Mouse (Mus musculus): Measurements from ENCODE around the gene Spink4.

Gene Spink4

DNA sequence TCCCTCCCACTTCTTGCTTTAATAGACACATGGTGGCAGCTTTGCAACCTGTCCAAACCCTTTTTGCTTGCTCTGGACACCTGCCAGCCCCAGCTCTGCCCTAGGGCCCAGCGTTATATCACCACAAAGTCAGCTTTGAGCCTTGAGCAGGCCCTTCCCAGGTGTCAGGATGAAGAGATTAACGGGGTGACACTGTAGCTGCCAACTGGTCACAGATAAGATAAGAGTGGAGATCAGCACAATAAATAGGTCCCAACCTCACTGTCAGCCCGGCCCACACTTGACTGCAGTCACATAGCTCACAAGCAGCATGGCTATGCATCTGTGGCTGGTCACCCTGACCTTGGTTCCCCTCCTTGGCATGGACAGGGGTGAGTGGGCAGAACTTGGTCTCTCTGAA lies at the start of gene Spink4:
Gene Spink4, plus strand, starts transcription at position 268 of the 400 bp plus-strand sequence.
- no peak for DNase-seq (ENCODE audit: low read depth, low spot score)

DNA sequence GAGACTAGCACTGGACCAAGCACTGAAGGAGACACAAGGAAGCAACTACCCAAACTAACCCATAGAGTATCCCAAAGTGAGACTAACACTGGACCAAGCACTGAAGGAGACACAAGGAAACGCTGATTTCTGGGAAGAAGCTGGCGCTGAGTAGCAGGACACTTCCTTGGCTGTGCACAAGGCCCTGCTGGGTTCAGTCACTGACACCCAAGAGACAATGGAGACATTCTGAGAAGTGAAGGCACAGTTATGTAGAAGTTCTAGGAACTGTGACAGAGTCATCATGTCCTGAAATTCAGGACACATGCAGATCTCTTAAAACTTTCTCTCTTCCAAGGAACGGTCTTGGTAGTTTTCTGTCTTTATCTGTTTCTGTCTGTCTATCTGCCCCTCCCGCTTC lies 49.6 kb upstream of the Spink4 start:
- no peak for DNase-seq (ENCODE audit: low read depth, low spot score)

DNA sequence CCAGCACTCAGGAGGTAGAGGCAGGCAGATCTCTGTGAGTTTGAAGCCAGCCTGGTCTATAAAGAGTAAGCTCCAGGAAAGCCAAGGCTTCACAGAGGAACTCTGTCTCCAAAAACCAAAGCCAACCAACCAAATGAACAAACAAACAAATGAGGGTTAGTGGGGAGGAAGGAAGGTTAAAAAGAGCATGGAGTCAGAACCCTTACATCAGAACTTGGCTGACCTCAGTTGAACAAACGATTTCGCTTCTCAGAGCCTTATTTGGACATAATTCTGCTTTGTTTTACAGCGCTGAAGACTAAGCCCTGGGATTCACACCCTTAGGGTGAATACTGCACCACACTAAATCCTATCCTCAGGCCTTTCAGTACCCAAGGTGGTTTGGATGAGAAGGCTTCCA lies 47.7 kb upstream of the Spink4 start:
- no peak for DNase-seq (ENCODE audit: low read depth, low spot score)

DNA sequence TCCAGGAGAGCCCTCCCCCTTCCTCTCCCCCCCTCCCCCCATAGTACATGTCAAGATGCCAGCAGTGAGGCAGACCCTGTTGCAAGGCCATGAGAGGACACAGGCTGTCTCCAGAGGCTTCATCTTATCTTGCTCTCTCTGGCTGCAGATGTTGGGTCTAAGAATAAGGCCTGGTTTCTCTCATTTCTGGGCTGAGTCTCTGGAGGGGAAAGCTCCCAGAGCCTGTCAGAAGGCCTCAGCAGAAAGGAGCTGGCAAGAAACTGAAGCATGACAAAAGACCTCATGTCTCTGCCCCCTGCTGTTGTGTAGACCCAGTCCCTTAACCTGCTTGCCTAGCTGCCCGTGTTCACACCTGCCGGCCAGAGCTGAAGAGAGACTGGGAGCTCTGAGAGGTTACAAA lies 46.5 kb upstream of the Spink4 start:
- peak; percentile 23 for DNase-seq (ENCODE audit: low read depth, low spot score)

DNA sequence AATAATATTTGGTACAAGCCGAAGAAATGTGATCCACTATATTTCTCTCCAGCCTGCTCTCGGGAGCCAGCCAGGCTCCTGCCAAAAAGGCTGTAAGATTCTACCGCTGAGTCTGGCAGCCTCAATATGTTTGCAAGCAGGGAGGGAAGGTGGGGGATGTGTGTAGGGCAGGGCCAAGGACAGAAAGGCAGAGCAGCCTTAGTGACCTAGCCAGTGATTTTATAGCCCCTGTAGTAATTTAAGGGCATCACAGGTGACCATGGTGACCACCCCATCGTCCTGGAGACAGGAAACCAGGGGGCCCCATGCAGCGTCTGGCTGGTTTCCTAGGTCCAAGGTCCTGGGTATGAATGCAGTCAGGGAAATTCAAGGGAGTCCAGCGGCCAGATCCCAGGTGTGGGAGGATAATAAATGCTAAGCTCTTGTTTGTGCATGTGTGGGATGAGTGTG lies 45.7 kb upstream of the Spink4 start:
- no peak for DNase-seq (ENCODE audit: low read depth, low spot score)

DNA sequence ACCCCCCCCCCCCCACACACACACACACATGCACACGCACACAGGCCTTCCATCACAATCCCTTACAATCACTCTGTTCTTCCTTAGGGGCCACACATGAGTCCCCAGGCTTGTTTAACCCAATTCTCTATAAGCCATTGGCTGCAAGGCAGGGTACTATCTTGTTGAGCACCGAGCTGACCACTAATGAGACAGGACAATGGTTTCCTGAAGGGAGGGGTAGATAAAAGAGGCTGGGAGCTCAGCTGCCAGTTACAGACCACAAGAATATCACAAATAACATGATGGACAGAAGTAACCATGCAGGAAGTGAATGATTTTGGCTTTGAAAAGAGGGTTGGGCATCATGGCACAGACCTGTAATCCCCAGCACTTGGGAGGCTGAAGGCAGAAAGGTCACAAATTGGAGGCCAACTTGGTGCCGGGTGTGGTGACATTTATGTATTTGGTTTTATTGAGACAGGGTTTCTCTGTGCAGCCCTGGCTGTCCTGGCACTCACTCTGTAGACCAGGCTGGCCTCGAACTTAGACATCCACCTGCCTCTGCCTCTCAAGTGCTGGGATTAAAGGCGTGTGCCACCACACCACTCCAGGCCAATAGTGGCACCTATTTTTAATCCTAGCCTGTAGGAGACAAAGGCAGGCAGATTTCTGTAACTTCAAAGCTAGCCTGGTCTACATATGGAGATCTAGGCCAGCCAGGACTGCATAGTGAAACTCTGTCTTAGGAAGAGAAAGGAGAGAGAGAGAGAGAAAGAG lies 44.9 kb upstream of the Spink4 start:
- no peak for DNase-seq (ENCODE audit: low read depth, low spot score)

DNA sequence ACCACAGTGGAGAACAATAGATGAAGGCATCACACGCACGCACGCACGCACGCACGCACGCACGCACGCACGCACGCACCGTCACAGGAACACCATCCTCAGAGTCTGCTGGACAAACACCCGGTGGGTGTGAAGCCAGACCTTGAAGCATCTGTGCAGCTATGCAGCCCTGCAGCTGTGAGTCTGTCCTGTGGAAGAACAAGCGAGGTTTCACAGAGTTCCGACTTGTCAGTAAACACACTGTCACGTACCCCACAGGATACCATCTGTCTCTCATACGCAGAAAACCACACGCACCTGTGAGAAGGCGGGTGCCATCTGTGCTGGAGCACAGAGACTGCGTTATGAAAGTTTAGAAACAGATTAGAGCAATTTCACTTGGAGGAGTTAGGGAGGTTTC lies 44.0 kb upstream of the Spink4 start:
- peak; percentile 92 for DNase-seq (ENCODE audit: low read depth, low spot score)

DNA sequence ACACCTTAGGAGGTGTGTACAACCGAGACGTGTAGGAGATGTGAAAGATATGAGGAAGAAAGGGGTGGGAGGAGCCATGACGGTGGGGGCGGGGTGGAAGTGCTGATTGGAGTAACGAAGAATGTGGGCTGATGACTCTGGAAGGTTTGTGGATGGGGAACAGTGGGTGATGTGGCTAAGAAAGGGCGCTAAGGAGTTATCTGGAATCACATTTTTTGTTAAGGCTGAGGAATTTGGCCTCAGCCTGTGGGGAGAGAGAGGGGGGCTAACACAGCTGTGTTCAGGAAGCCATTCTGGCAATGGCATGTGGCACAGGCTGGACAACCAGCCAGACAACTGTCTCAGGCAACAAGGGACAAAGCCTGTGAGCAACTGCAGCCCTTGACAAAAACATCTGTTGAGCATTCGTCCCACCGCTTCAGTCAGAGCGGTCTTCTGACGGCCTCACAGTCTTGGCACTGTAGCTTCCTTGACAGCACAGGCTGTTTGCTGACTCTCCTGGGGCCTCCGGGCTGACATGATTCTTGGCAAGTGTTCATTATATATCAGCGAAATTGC lies 43.0 kb upstream of the Spink4 start:
- peak; percentile 84 for DNase-seq (ENCODE audit: low read depth, low spot score)

DNA sequence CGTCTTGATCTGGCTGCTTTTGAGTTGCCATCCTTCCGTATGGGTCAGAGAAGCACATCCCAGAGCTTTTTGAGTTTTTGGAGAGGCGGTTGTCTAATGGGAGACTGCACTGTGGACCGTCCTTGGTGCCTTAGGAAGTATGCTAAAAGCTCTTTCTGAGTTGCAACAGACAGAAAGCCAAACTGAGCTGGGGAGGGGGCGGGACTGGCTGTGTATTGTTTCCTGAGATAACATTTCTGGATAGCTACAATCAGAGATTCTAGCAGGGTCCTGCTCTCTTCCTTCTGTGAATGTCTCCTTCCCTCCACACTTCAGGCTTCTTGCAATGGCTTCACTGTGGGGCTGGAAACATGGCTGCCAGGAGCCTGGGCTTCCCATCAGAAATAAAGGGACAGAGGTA lies 42.3 kb upstream of the Spink4 start:
- no peak for DNase-seq (ENCODE audit: low read depth, low spot score)

DNA sequence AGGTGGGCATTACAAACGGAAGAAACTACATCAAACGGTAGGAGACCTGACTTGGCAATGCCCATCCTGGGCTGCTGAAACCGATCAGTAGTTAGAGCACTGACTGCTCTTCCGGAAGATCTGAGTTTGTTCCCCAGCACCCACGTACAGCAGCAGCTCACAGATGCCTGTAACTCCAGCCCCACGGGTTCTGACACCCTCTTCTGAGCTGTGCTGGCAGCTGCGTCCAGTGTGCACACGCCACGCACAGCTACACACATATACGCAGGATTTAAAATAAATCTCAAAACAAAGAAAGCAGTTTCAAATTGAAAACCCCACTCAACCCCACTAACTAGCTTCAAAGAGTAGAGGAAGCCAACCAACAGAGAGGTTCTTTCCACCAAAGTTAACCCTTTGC lies 36.7 kb upstream of the Spink4 start:
- peak; percentile 14 for DNase-seq (ENCODE audit: low read depth, low spot score)

DNA sequence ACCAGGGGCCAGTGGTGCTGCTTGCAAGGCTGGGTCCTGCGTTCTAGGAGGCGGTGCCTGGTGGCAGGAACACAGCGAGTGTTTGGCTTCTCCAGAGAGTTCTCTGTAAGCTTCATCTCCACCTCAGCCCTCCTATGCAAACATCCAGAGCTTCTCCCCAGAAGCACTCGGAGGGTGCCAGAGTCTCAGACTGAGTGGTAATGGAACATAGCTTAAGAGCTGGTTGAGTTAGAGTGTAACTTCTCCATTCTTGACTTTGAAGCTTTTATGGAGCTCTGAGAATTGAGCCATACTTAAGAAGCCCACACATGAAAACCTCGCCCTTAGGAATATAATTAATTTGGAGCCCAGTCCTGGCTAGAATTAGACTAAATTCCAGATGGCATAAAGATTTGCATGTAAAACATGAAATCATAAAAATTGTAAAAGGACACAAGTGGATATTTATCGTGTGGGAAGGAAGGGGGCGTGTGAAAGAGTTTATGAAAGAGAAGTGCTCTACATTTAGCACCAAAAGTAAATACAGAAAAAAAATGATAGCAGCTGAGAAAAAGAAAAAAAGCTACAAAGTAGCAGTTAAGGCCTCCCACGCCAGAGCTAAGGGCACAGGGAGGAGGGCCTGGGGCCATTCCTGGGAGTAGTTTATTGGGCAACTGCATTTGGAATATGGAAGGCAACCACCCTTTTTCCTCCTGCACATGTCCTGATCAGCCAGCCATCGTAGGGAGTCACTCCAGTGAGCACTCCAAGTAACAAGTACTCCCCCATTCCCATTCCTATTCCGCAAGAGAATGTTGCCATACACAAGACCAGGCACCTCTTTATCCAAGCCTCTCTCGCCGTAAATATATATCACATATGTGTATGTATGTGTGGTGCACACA lies 35.3 kb upstream of the Spink4 start:
- no peak for DNase-seq (ENCODE audit: low read depth, low spot score)

DNA sequence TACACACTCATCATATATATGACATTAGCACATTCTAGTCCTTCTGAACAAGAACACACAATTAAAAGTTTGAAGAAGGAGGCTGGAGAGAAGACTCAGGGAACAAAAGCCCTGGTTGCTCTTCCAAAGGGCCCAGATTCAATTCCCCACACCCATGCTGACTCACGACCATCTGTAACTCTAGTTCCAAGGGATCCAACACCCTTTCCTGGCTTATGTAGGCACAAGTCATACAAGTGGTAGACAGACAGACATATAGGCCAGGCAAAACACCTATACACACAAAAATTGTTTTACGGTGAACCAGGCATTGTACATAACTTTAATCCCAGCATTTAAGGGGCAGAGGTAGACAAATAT lies 34.7 kb upstream of the Spink4 start:
- DNase-seq (ENCODE audit: low read depth, low spot score) = no peak

DNA sequence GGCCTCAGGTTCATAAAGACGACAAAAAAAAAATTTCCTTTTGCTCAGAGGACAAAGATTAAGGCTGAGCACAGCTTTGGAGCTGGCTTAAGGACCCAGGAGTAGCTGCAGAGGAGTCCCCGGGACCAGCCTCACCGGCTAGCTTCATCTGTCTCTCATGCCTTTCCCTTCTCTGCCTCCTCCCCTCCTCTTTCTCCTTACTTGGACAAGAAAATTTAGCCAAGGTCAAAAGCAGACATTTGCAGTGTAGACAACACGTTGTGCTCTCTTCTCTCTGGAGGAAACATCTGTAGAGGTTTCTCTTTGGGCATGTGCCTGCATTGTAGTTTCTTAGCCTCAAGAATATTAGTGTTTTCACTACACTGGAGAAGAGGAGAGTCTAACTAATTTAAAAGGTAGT lies 34.0 kb upstream of the Spink4 start:
- DNase-seq (ENCODE audit: low read depth, low spot score) = no peak

DNA sequence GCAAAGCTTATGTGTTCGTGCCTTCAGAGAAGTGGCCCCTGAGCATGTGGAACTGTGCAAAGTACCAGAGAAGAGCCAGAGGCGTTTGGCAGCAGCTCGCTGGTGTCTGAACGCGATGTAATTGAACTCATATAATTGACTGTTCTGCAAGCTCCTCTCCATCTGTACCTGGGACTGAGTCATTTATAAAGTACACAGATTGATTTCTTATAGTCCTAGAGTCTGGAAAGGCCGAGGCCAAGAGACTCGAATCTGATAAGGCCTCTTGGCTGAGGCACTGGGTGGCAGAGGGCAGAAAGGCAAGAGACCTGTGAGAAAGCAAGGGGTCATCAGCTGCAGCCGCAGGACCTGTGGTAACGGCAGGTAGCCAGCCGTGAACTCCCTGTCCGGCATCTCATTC lies 31.0 kb upstream of the Spink4 start:
- no peak for DNase-seq (ENCODE audit: low read depth, low spot score)

DNA sequence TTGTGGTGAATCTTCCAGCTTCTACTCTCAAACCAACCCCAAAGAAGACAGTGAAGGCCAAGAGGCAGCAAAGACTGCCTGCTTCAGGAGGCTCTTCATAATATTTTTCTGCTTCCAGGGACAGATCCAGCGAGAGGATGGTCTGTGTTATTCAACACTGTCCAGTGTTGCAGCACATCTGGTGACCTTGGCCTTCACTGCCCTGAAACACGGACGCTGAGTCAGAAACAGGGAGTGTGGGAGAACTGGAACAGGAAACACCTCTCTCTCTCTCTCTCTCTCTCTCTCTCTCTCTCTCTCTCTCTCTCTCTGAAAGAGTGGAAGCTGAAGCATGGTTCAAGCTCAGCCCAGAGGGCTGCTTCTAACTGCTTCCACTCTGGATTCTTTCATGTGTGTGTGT lies 30.6 kb upstream of the Spink4 start:
- no peak for DNase-seq (ENCODE audit: low read depth, low spot score)

DNA sequence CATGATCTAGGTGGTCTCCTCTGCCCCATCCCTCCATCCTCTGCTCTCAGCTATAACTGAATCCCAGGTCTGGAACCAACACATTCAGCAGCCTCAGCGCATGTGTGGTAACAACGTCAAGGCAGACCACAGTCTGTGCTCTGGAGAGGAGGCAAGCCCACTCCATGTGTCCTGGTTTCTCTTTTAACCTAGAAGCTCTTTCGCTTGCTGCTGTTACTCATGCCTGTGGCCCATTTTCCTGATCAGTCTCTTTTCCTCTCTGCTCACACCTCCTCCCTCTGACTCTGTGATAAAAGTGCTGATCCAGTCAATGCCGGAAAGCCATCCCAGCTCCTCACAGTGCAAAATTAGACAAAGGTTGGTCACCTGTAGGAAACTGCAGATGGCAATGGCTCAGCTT lies 29.9 kb upstream of the Spink4 start:
- DNase-seq (ENCODE audit: low read depth, low spot score) = no peak

DNA sequence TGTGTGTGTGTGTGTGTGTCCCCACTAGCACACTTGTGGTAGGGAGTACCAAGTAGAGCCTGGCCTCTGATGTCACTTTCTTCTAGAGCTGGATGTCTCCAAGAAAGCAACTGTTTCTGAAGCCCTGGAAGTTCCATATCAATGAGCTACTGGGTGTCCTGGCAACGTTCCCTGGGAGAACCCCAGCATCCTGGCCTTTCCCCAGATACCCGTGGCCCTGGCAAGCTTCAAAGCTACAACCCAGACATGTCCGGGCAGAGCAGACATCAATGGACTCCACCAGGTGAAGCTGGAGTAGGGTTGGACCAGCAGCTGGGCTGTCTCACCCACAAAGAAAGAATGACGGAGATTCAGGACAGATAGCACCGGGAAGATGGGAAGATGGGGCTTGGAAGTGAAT lies 28.6 kb upstream of the Spink4 start:
- no peak for DNase-seq (ENCODE audit: low read depth, low spot score)

DNA sequence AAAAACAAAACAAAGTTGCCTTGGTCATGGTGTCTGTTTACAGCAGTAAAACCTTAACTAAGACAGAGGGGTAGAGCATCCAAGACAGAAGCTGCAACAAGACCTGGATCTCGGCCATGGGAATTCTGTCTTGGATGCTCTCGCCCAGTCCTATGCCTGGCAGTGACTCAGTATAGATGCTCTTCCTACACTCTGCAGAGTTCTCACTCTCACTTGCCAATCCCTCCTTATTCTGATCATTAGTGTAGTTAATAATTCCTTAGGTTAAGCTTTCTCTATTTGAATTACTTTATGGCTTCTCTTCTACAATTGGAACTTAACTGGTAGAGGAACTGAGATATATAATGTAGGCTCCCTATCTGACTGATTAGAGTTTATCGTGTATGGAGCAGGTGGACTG lies 24.7 kb upstream of the Spink4 start:
- no peak for DNase-seq (ENCODE audit: low read depth, low spot score)

DNA sequence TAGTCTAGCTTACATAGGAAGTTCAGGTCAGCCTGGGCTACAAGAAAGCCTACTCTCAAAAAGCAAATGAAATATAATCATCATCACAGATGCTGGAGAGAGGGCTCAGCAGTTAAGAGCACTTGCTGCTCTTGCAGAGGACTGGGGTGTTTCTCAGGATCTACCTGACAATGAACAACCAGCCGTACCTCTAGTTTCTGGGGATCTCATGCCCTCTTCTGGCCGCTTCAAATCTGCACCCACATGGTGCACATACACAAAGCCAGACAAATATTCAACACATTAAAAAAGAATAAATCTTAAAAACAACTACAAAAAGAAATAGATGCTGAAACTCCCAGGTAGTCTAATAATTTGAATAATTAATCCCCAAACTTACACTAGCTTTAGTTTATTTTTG lies 24.2 kb upstream of the Spink4 start:
- DNase-seq (ENCODE audit: low read depth, low spot score) = peak; percentile 30

DNA sequence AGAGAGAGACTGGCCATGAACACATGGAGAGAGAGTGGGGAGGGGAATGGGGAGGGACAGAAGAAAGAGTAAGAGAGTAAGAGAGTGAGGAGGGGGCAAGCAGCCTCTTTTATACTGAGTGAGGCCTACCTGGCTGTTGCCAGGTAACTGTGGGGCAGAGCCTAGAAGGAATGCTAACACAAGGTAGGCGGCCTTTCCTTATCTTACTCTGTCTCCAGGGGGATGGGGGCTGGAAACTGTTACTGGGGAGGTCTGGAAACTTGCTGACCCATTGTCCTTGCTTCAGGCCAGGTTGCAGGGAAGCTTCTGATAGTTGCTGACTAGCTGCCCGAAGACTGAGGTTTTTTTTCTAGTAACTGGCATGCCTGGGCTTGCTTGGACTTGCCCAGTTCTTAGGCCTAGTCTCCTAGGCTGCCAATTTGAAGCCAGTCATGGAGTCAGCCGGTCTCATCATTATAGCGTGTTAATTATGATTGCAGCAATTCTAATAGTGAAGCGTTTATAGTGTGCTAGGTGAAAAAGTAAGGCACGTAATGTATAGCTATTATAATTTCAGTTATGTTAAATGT lies 21.3 kb upstream of the Spink4 start:
- DNase-seq (ENCODE audit: low read depth, low spot score) = no peak

DNA sequence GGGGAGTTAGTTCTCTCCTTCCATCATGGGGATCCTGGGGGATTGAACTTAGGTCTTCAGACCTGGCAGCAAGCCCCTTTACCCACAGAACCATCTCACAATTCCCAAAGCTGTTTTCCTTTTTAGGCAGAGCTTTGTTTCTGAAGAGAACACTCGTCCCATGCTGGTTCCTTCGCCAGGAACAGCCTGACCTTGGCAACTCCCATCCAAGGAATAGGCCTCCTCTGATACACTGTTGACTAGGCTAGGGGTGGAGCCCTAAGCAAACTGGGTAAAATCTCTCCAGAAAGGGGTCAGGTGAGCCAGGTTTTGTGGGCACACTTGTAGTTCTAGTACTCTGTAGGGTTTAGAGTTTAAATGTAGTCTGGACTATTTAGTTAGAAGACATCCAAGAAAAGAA lies 20.6 kb upstream of the Spink4 start:
- no peak for DNase-seq (ENCODE audit: low read depth, low spot score)

DNA sequence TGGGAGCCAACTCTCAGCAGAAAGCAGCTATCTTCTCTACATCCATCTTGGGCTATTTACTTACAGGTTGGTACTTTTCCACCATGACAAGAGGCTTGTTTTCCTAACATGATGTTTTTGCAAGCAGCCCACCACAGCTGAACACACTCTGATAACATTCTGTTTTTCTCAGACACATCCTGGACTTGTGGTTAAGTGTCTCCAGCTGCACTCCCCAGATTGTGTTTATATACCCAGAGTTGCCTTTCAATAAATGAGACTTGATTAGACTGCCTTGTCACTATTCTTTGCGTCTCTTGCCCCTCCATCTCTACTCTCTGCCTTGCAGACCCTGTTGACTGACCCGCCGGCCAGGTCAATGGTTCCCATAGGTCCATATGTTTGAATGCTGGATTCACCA lies 19.8 kb upstream of the Spink4 start:
- no peak for DNase-seq (ENCODE audit: low read depth, low spot score)

Measured in A20 (cell line).